Mouse (Mus musculus) c-Kit-positive CD71-positive TER-119-positive erythroid progenitor cells, embryonic 14.5 days (primary cell): ENCODE data around the gene Nat8f3.
"Not testable (repeated sequence)": the region's sequence is repeated elsewhere in the genome, so short reads cannot be mapped to it uniquely, and the experiment has no call there.

Source experiments
- DNase-seq: peaks from one replicate; pipeline ENCODE4 v3.0.0-alpha.2; 2013; ENCODE audit warnings: low spot score

Nat8f3 gene

DNA sequence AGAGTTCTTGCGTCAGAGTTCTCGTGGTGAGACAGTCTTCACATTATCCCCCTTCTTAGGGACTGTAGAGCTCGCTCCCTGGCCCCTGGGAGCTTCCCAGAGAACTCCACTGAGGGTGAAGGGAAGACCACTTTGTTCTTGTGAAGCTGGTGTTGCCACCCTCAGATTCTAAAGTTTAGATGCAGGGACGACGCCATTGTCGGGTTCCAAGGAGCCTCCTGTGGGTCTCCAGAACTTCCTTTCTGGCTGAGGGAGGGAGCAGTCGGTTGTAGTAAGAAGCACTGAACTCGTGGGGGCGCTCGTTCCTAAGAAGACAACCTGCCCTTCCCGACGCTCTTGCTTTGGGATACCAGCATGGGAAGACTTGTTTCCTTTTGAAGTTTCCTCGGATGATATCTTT is at the start of gene Nat8f3:
Nat8f3 (minus strand) TSS at position 223 of the 400 bp plus-strand sequence.
- not testable (repeated sequence) for DNase-seq

DNA sequence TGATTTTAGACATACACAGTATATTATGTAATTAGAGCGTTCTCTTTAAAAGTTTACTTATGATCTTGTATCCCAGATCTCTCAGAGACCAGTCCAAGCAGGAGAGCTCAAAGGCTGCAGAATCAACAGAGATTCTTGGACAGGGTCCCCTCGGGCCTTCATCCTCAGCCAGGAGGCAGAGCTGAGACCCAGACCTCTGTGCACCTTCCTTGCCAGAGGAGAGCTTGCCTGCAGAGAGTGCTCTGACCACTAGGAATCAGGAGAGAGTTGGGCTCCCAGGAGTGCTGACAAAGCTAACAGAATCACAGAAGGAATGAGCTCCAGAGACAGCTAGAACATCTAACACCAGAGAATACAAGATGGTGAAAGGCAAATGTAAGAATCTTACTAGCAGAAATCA is 47.8 kb upstream of the Nat8f3 start:
- DNase-seq, result no peak

DNA sequence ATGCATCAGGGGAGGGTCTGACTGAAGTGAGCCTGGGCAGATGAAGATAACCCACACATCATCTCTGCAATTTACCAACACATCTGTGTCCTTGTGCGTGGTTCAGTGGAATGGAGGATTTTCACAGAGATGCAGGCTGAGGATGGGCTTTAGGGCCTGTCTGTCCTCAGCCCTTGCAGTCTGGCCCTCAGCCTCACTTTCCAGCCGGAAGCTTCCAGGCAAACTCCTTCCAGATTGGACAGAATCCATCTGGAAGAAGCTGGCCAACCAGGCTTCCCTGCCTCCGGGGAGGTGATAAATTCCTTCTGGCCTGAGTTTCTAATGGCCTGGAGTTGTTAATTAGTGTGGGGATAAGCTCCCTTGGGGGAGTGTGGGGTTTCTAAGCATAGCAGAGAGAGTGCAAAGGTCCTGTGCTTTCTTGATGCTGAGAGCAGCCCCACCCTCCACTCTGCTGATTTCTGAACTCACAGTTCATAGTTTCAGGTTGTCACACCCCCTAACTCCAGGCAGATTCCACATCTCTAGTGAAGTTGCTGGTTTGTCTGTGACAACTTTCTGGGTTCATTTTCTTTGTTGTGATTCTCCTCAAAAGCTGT is 45.5 kb upstream of the Nat8f3 start:
- DNase-seq, result not testable (repeated sequence)

DNA sequence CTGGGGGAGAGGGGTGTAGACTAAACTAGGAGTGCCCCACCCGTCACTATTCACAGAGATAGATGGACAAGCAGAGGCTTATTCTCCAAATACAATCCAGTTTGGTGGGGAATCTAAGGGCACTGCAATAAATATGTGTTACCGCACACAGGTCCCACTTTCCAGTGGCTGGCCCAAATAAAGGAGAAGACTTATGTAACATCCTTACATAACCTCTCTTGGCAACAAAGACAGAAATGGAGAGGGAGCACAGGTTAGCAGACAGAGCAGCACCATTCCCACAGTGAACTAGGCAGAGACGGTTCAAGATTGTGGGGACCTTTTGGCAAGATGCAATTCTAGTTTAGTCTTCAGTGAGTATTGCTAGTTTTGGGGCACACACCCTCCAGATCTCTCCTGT is 45.0 kb upstream of the Nat8f3 start:
- DNase-seq, result not testable (repeated sequence)

DNA sequence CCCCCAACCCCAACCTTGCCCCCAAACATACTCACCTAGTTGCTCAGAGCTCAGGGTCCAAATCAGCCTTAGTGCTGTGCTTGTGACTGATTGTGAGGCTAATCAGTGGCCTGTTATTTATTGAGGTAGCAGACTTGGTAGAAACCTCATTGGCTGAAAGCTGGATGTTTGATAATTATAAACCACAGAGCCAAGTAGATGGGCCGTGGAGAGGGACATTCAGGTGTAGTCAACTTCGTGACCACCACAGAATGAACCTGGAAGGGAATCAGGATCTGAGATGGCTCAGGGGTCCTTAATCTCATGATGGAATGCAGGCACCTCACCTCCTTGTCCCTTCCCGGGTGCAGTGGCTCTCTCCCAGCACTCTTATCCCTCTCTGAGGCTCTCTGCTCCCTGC is 44.2 kb upstream of the Nat8f3 start:
- not testable (repeated sequence) for DNase-seq

DNA sequence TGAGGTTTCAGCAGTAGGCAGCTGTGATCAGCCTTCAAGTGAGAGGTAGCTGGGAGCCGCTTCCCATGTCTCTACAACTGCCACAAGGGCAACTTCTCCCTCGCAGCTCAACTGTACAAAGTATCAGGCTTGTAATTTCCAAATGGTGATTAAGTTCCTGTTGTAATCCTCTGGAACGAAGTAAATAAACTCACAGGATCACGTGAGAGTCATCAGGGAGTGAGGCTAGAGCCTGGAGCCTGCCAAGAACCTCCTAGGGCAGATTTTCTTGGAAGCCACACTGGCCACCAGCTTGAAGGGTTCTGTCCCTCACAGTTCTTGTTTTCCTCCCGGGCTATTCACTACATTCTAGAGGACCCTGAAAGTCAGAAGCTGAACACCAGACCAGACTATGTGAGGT is 37.6 kb upstream of the Nat8f3 start:
- not testable (repeated sequence) for DNase-seq

DNA sequence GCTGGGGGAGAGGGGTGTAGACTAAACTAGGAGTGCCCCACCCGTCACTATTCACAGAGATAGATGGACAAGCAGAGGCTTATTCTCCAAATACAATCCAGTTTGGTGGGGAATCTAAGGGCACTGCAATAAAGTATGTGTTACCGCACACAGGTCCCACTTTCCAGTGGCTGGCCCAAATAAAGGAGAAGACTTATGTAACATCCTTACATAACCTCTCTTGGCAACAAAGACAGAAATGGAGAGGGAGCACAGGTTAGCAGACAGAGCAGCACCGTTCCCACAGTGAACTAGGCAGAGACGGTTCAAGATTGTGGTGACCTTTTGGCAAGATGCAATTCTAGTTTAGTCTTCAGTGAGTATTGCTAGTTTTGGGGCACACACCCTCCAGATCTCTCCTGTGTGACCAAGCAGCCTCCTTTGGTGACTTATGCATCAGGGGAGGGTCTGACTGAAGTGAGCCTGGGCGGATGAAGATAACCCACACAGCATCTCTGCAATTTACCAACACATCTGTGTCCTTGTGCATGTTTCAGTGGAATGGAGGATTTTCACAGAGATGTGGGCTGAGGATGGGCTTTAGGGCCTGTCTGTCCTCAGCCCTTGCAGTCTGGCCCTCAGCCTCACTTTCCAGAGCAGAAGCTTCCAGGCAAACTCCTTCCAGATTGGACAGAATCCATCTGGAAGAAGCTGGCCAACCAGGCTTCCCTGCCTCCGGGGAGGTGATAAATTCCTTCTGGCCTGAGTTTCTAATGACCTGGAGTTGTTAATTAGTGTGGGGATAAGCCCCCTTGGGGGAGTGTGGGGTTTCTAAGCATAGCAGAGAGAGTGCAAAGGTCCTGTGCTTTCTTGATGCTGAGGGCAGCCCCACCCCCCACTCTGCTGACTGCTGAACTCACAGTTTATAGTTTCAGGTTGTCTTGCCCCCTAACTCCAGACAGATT is 2.2 kb downstream of the Nat8f3 start:
- DNase-seq, result not testable (repeated sequence)

DNA sequence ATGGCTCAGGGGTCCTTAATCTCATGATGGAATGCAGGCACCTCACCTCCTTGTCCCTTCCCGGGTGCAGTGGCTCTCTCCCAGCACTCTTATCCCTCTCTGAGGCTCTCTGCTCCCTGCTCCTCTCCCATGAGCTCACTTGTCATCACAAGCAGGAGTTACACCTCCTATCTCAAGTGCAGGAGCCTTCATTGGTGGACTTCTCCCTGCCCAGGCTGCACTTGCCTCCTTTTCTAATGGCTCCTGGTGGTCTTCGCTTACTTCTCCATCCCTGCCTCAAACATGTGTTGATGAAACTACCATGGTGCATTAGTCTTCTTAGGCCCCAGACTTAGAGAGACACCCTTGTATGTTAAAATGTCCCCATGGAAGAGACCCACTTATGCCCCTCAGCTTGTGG is 2.9 kb downstream of the Nat8f3 start:
- not testable (repeated sequence) for DNase-seq

DNA sequence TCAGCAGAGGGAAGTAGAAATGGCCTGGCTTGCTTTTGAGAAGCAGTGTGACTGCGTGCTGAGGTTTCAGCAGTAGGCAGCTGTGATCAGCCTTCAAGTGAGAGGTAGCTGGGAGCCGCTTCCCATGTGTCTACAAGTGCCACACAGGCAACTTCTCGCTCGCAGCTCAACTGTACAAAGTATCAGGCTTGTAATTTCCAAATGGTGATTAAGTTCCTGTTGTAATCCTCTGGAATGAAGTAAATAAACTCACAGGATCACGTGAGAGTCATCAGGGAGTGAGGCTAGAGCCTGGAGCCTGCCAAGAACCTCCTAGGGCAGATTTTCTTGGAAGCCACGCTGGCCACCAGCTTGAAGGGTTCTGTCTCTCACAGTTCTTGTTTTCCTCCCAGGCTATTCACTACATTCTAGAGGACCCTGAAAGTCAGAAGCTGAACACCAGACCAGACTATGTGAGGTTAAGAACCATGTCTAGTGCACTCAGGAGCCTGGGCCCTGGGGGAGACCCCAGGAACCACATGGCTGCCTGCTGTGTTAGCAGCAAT is 9.8 kb downstream of the Nat8f3 start:
- not testable (repeated sequence) for DNase-seq

DNA sequence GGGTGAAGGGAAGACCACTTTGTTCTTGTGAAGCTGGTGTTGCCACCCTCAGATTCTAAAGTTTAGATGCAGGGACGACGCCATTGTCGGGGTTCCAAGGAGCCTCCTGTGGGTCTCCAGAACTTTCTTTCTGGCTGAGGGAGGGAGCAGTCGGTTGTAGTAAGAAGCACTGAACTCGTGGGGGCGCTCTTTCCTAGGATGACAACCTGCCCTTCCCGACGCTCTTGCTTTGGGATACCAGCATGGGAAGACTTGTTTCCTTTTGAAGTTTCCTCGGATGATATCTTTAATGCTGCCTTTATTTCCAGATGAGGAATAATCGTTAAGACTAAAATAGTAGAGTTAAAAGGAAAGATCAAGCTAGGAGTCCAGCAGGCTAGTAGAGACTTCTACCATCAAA is 52.4 kb downstream of the Nat8f3 start, which contains the start of gene Nat8f7:
Nat8f7 (minus strand) TSS at position 101 of the 400 bp plus-strand sequence.
- not testable (repeated sequence) for DNase-seq

DNA sequence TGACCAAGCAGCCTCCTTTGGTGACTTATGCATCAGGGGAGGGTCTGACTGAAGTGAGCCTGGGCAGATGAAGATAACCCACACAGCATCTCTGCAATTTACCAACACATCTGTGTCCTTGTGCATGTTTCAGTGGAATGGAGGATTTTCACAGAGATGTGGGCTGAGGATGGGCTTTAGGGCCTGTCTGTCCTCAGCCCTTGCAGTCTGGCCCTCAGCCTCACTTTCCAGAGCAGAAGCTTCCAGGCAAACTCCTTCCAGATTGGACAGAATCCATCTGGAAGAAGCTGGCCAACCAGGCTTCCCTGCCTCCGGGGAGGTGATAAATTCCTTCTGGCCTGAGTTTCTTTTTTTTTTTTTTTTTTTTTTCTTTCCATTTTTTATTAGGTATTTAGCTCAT is 55.9 kb downstream of the Nat8f3 start:
- DNase-seq, result not testable (repeated sequence)

DNA sequence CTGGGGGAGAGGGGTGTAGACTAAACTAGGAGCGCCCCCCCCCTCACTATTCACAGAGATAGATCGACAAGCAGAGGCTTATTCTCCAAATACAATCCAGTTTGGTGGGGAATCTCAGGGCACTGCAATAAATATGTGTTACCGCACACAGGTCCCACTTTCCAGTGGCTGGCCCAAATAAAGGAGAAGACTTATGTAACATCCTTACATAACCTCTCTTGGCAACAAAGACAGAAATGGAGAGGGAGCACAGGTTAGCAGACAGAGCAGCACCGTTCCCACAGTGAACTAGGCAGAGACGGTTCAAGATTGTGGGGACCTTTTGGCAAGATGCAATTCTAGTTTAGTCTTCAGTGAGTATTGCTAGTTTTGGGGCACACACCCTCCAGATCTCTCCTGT is 56.3 kb downstream of the Nat8f3 start:
- DNase-seq, result not testable (repeated sequence)

DNA sequence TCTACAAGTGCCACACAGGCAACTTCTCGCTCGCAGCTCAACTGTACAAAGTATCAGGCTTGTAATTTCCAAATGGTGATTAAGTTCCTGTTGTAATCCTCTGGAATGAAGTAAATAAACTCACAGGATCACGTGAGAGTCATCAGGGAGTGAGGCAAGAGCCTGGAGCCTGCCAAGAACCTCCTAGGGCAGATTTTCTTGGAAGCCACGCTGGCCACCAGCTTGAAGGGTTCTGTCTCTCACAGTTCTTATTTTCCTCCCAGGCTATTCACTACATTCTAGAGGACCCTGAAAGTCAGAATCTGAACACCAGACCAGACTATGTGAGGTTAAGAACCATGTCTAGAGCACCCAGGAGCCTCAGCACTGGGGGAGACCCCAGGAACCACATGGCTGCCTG is 63.6 kb downstream of the Nat8f3 start:
- DNase-seq, result not testable (repeated sequence)
